Mouse (Mus musculus) common myeloid progenitor, adult 5-6 weeks (primary cell): ENCODE measurements at regions not wholly inside any gene's neighbourhood (a gene's known extent, or its start where the extent isn't known, plus 50 kb on each side); places are given as distances from the start of the nearest gene placed in this dataset.
A peak's percentile ranks its signal among the peaks of the same experiment; 100 is the strongest.

Experiments
- ATAC-seq: replicated peaks from 2 replicates; pipeline ENCODE4 v1.8.0; 2016; ENCODE audit warnings: low read depth, mild to moderate bottlenecking, moderate TSS enrichment, inconsistent platforms; ENCODE audit not compliant: poor library complexity, severe bottlenecking

GRCm38 (mm10) chr2:64706646-64707177, 318.1 kb downstream of the Grb14 start:
- no peak for ATAC-seq

DNA sequence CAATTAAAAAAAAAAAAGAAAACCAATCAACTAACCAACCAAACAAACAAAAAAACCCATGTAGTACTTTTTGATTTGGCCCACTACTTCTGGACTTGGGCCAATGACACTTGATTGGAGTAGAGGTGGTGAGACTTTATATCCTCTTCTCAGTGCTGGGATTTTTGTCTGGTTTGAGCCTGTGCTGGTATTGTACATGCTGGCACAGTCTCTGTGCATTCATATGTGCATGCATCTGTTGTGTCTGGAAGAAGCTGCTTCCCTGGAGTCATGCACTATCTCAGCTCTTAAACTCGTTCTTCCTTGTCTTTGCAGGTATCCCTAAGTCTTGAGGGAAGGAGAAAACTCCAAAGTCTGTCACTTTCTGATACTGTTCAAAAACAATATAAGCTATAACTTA, 328.8 kb downstream of the Grb14 start:
- ATAC-seq, result no peak

- ATAC-seq, result no peak
Measured at GRCm38 (mm10) chr2:64691444-64691843, 333.3 kb downstream of the Grb14 start.

DNA sequence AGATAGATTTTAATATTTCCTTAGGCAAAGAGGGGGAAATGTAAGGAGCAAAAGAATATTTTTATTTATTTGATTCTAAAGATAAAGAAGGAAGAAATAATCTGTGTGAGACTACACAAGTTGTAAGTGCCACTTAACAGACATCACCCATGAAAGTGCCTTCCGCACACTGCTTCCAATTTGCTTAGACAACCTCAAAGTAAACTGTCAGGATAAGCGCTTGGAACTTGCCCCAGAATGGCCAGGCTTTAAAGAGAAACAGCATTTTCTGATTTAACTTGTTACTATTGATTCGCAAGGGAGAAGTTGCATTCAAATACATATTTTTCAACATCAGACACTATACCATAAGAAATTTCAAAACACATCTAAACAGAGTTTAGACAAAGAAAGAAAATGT, 333.8 kb downstream of the Grb14 start:
- ATAC-seq, result no peak

DNA sequence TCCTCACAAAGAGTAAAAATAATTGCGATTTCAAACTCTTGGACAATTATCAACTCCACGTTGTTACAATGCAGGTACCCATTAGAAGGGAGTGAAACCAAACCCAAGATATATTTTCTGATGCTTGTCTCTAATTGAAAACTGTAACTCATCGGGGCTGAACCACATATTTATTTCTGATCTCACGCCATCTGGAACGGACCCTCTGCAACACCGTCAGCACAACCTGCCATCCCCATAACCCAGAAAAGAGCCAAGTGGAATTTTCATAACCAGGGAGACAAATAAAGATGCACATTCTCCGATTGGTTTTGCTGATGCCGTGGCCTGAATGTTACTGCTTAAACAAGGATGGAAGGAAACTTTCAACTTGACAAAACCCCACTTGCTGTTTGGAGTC, 338.0 kb downstream of the Grb14 start:
- no peak for ATAC-seq

DNA sequence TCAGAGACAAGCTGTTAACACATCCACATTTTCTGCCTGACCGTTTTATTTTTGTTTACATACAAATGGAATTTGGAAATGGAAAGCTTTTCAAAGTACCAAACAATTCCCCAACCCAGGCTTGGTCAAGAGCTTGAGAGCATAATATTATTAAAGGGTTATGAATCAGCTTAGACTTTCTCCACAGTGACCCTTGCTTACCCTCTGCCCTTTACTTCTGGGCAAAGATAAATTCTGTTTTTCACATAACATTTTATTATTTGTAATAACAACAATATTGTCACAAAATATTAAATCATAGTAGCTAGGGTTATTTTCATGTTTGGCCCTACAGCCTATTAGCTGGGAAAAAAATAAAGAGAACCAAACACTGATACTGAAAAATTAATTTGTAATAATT, 375.2 kb downstream of the Grb14 start:
- no peak for ATAC-seq

GRCm38 (mm10) chr2:64616931-64617330, 407.9 kb downstream of the Grb14 start:
- ATAC-seq, result no peak

DNA sequence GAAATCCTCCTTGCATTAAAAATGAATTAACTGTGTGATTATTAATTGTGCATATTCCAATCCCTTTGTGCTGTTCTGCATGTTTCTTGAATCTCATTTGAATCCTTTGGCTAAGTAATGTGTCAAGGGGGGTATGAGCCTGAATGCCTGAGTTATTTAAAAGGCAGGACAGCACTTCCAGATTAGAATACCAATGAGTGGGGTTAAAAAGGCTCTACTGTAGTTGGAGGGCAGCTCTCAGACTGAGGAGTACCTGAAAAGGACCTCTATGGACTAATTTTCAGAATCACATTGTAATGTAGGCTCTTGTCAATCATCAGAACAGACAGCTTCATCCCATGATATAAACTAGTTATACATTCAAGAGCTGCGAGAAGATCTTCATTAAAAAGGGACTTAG, 417.9 kb downstream of the Grb14 start:
- ATAC-seq, result no peak

GRCm38 (mm10) chr2:64582258-64582657, 442.5 kb downstream of the Grb14 start:
- ATAC-seq, result no peak

DNA sequence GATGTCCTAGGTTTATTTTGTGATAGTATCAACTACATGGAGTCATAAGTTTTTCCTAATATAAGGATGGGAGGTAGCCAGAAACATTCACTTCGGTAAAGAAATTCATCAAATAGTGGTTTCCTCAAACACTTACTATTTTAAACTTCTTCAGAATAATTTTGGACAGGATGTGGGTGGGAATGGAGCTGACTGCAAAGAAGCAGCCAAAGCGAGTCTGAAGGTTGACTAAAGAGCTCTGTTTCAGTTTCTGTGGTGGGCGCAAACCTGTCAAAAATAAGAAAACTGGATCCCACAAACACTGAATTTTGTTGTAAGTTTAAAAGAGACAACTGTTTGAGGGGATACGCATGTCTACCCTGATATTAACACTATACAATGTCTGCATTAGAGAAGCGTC, 438.2 kb upstream of the Fign start:
- no peak for ATAC-seq

- ATAC-seq, result no peak
Measured at GRCm38 (mm10) chr2:64535351-64535851, 437.6 kb upstream of the Fign start.

- no peak for ATAC-seq
Measured at GRCm38 (mm10) chr2:64534869-64535268, 437.0 kb upstream of the Fign start.

- ATAC-seq, result no peak
Measured at GRCm38 (mm10) chr2:64534344-64534743, 436.5 kb upstream of the Fign start.

GRCm38 (mm10) chr2:64522722-64523121, 424.9 kb upstream of the Fign start:
- no peak for ATAC-seq

- ATAC-seq, result no peak
Measured at GRCm38 (mm10) chr2:64522233-64522632, 424.4 kb upstream of the Fign start.

DNA sequence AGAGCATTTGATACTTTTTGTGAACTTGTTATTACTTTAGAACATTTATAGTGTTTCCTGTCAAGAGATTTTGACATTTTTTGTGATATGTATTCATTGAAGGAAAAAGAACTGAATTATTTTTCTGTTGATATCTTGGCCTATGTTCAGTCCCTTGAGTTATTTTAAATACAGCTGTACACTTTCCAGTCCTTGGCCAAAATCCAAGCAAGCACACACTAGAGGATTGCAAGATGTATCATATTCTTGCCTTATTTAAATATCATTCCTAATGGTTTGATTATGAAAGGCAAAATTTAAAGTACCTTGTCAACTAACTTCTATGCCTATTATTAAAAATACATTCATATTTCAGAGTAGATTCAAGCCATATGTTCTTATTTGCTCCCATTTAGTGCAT, 397.9 kb upstream of the Fign start:
- no peak for ATAC-seq

- ATAC-seq, result no peak
Measured at GRCm38 (mm10) chr2:64466412-64466970, 368.7 kb upstream of the Fign start.

- no peak for ATAC-seq
Measured at GRCm38 (mm10) chr2:64462466-64463114, 364.8 kb upstream of the Fign start.

DNA sequence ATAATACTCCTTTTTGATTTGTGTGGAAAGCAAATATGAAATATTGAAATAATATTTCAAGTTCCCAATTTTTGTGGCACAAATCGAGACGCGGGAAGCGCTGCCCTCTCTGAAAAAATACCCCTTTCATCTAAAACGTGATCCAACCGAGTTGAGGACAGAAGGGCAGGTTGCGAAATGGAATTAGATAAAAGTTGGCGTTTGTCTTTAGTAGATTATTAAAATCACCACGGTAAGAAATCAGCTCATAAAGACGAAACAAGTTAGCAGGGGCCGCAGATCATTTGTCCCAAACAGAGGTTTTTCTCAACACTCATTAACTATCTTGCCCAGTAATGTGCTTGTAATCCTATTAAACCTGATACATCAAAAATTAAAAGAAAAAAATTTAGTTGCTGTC, 364.2 kb upstream of the Fign start:
- ATAC-seq, result no peak

- ATAC-seq, result no peak
Measured at GRCm38 (mm10) chr2:64461636-64462035, 363.8 kb upstream of the Fign start.

DNA sequence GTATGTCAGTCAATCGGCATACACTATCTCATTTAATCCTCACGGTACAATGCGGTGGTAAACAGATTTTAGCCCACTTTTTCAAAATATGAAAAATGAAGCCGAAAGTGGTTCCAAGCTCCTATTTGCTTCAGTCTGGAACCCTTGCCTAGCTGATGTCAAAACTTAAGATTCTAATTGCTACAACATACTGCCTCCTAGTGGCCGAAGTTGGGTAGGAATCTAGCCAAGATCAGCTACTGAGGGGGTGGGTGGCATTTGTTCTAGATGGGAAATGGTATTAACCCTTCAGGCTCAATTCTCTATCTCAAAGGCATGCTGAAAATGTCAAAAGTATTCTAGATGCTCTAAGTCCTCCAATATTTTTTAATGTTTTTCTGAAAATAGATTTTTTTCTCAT, 360.3 kb upstream of the Fign start:
- 0 out of 2 replicates have a peak, but pooled peaks have one; percentile 39 for ATAC-seq

GRCm38 (mm10) chr2:64452690-64453089, 354.9 kb upstream of the Fign start:
- no peak for ATAC-seq
